Mouse (Mus musculus) midbrain, embryonic 14.5 days (tissue): Measurements from ENCODE around the gene Zfp526. TPM values are rescaled to one million over a fixed set of nuclear protein-coding genes. Genes with fewer than 3 reads are reported as not detected.
A peak's percentile ranks its signal among the peaks of the same experiment; 100 is the strongest.
"Not testable (repeated sequence)": the region's sequence is repeated elsewhere in the genome, so short reads cannot be mapped to it uniquely, and the experiment has no call there.

Experiments
- ATAC-seq: fragments of 200-750 bp; cut with Nextera tagmentation; 2 replicates; pipeline ENCODE4 v1.8.0; 2017; ENCODE audit warnings: moderate number of reproducible peaks, moderate library complexity; ENCODE audit not compliant: low FRiP score, low TSS enrichment
- DNase-seq: peaks from one replicate; pipeline ENCODE4 v3.0.0-alpha.2; 2015
- H3K27ac ChIP-seq: fragments of 300-500 bp; sonication (generic); replicated peaks from 2 replicates; pipeline ENCODE4 v1.5.1; 2014; ENCODE audit warnings: mild to moderate bottlenecking, low read depth, low read length, moderate library complexity
- H3K27me3 ChIP-seq: fragments of 300-500 bp; sonication (generic); 2 replicates; pipeline ENCODE4 v1.6.1; 2014; ENCODE audit warnings: low read length, control low read depth, mixed read lengths; ENCODE audit not compliant: control insufficient read depth, insufficient read depth
- H3K36me3 ChIP-seq: fragments of 300-500 bp; sonication (generic); 2 replicates; pipeline ENCODE4 v1.6.1; 2014; ENCODE audit warnings: low read length, control low read depth; ENCODE audit not compliant: control insufficient read depth, insufficient read depth
- H3K4me1 ChIP-seq: fragments of 300-500 bp; sonication (generic); 2 replicates; pipeline ENCODE4 v1.6.1; 2014; ENCODE audit warnings: mild to moderate bottlenecking, antibody characterized with exemption, low read length, control low read depth; ENCODE audit not compliant: control insufficient read depth, insufficient read depth
- H3K4me2 ChIP-seq: fragments of 300-500 bp; sonication (generic); 2 replicates; pipeline ENCODE4 v1.6.1; 2014; ENCODE audit warnings: mild to moderate bottlenecking, low read length, moderate library complexity
- H3K4me3 ChIP-seq: fragments of 300-500 bp; sonication (generic); replicated peaks from 2 replicates; pipeline ENCODE4 v1.5.1; 2014; ENCODE audit warnings: low read depth, low read length
- H3K9ac ChIP-seq: fragments of 300-500 bp; sonication (generic); replicated peaks from 2 replicates; pipeline ENCODE4 v1.6.1; 2014; ENCODE audit warnings: mild to moderate bottlenecking, low read length, moderate library complexity
- H3K9me3 ChIP-seq: fragments of 300-500 bp; sonication (generic); 2 replicates; pipeline ENCODE4 v1.6.1; 2016; ENCODE audit warnings: low read length, control low read depth, mixed read lengths; ENCODE audit not compliant: control insufficient read depth
- WGBS: fragments of 180-500 bp; shearing (Covaris S2); extraction: QIAGEN DNeasy Blood & Tissue Kit; methylation state at CpG from one replicate; pipeline ENCODE4 v1.1.7; 2014; 5-methylcytosine and 5-hydroxymethylcytosine counted together
- polyA plus RNA-seq: library from polyadenylated mRNA; unstranded; fragments of >200 nt; fragmentation: Nextera tagmentation; extraction: Ambion mirVana; gene quantifications from 2 replicates; pipeline ENCODE4 v1.2.1, GENCODE M21; 2014

Zfp526 gene
- polyA plus RNA-seq, 1 experiment from 2014 or later, result 2.5 TPM

GRCm38 (mm10) chr7:25250141-25250972 is 29.1 kb downstream of the Zfp526 start, which contains the start of gene Erf:
Gene Erf (minus strand): TSS chr7:25250761.
- Histone ChIP-seq H3K4me2 (peak within 1 kb of the TSS; percentile 99), H3K36me3 (no peaks in the 10 kb centered on the region), H3K9ac (peak within 1 kb of the TSS; percentile 59), H3K9me3 (no peaks in the 10 kb centered on the region), H3K4me3 (peak within 1 kb of the TSS; percentile 73), H3K27ac (peak within 1 kb of the TSS; percentile 81), H3K27me3 (no peaks in the 10 kb centered on the region), H3K4me1 (peaks cover 39% of the 10 kb centered on the region)
- WGBS, result under 1% methylated on average over 75 of the region's 81 CpGs
- DNase-seq (peak; percentile 93), ATAC-seq (peak; percentile 83)

GRCm38 (mm10) chr7:25251071-25251791 is 30.0 kb downstream of the Zfp526 start:
- Histone ChIP-seq H3K4me1 (peaks cover 36% of the 10 kb centered on the region), H3K9me3 (no peaks in the 10 kb centered on the region), H3K4me3 (peak overlapping the region; percentile 73), H3K27me3 (no peaks in the 10 kb centered on the region), H3K27ac (peak overlapping the region; percentile 74), H3K4me2 (peak overlapping the region; percentile 99), H3K9ac (peak overlapping the region; percentile 59), H3K36me3 (no peaks in the 10 kb centered on the region)
- WGBS, result 3% methylated on average over 22 of the region's 22 CpGs
- ATAC-seq (peak; percentile 35; the same call in 1 of the 2 replicates), DNase-seq (peak; percentile 61)

- peak overlapping the region; percentile 74 for H3K27ac ChIP-seq
- no peaks in the 10 kb centered on the region for H3K27me3 ChIP-seq
- no peaks in the 10 kb centered on the region for H3K36me3 ChIP-seq
- H3K4me3 ChIP-seq, result peak overlapping the region; percentile 73; the same call in 1 of the 2 replicates
- H3K4me2 ChIP-seq, result peak overlapping the region; percentile 99
- no peaks in the 10 kb centered on the region for H3K9me3 ChIP-seq
- H3K9ac ChIP-seq, result peak overlapping the region; percentile 59
- H3K4me1 ChIP-seq, result peaks cover 31% of the 10 kb centered on the region
- DNase-seq, result peak; percentile 16
- 14% methylated on average over 8 of the region's 8 CpGs for WGBS
- no peak for ATAC-seq
Measured at GRCm38 (mm10) chr7:25251822-25252221, 30.6 kb downstream of the Zfp526 start.

GRCm38 (mm10) chr7:25261896-25262295 is 40.7 kb downstream of the Zfp526 start:
- no peak for ATAC-seq

GRCm38 (mm10) chr7:25263968-25264870 is 43.0 kb downstream of the Zfp526 start:
- no peak overlapping the region for H3K27ac ChIP-seq
- no peak overlapping the region for H3K4me2 ChIP-seq
- 27% methylated on average over 17 of the region's 17 CpGs for WGBS
- no peak for DNase-seq
- H3K9ac ChIP-seq, result no peak overlapping the region
- ATAC-seq, result no peak
- no peak overlapping the region for H3K4me3 ChIP-seq
- H3K27me3 ChIP-seq, result no peaks in the 10 kb centered on the region
- no peaks in the 10 kb centered on the region for H3K9me3 ChIP-seq
- H3K36me3 ChIP-seq, result no peaks in the 10 kb centered on the region
- H3K4me1 ChIP-seq, result peaks cover 9% of the 10 kb centered on the region

More at GRCm38 (mm10) chr7:25261896-25262295, 40.7 kb downstream of the Zfp526 start:
- Histone ChIP-seq H3K4me1 (0 out of 2 replicates have a peak, but pooled peaks cover 1% of the 10 kb centered on the region), H3K9ac (no peak overlapping the region), H3K4me3 (no peak overlapping the region), H3K36me3 (no peaks in the 10 kb centered on the region), H3K27ac (no peak overlapping the region), H3K4me2 (no peak overlapping the region), H3K9me3 (no peaks in the 10 kb centered on the region), H3K27me3 (no peaks in the 10 kb centered on the region)
- 90% methylated on average over 1 of the region's 1 CpGs for WGBS
- no peak for DNase-seq

- not testable (repeated sequence) for ATAC-seq, H3K27me3 ChIP-seq, H3K9ac ChIP-seq, H3K9me3 ChIP-seq, H3K4me3 ChIP-seq, H3K27ac ChIP-seq, H3K36me3 ChIP-seq, H3K4me2 ChIP-seq, DNase-seq
- H3K4me1 ChIP-seq, result peaks cover 19% of the 10 kb centered on the region
- 91% methylated on average over 5 of the region's 5 CpGs for WGBS
Measured at GRCm38 (mm10) chr7:25265743-25266142, 44.5 kb downstream of the Zfp526 start.

GRCm38 (mm10) chr7:25266180-25266962 is 45.1 kb downstream of the Zfp526 start:
- Histone ChIP-seq H3K27ac (no peak overlapping the region), H3K9me3 (no peaks in the 10 kb centered on the region), H3K36me3 (peaks cover 3% of the 10 kb centered on the region; the same call in 1 of the 2 replicates), H3K9ac (no peak overlapping the region), H3K4me1 (peaks cover 19% of the 10 kb centered on the region), H3K4me2 (peak overlapping the region; percentile 49), H3K4me3 (no peak overlapping the region), H3K27me3 (no peaks in the 10 kb centered on the region)
- WGBS, result 92% methylated on average over 8 of the region's 8 CpGs
- no peak for ATAC-seq
- no peak for DNase-seq
